Mouse (Mus musculus): ENCODE results near the gene Syt15.

- TF ChIP-seq POLR2A (IDR thresholded peaks at IDR 0.05; ENCODE audit: control insufficient read depth in 1 of 2, insufficient read depth in 1 of 2, low read depth in 1 of 2, low read length in 2 of 2, poor library complexity in 1 of 2) (no peak), ELF1 (IDR thresholded peaks at IDR 0.05; ENCODE audit: low read depth, low read length) (no peak), POLR2AphosphoS5 (IDR thresholded peaks at IDR 0.05; ENCODE audit: borderline replicate concordance, low read depth, low read length) (no peak), NELFE (IDR thresholded peaks at IDR 0.05; ENCODE audit: low read depth, low read length) (no peak)
Observed at GRCm38 (mm10) chr14:34201231-34202035, 18.0 kb upstream of the Syt15 start, which contains the start of gene Gprin2.

Data from MEL (cell line).